Mouse (Mus musculus): ENCODE results near the gene Taar7f.

GRCm38 (mm10) chr10:24087168-24087567, 37.9 kb downstream of the Taar7f start:
- TF ChIP-seq POLR2A (IDR thresholded peaks at IDR 0.05; ENCODE audit: borderline replicate concordance, extremely low read depth, low read depth, low read length) (no peak), CTCF (IDR thresholded peaks at IDR 0.05; ENCODE audit: insufficient read depth, low read length) (no peak)

All from lung, adult 2 months (tissue).